Mouse (Mus musculus) kidney, postnatal 0 days (tissue): Measurements from ENCODE around the gene 2310011J03Rik. TPM values are rescaled to one million over a fixed set of nuclear protein-coding genes. Genes with fewer than 3 reads are reported as not detected.

Experiments
- ATAC-seq: fragments of 200-750 bp; cut with Nextera tagmentation; replicated peaks from 2 replicates; pipeline ENCODE4 v1.8.0; 2017; ENCODE audit warnings: low read depth, moderate number of reproducible peaks, moderate TSS enrichment, moderate library complexity; ENCODE audit not compliant: low FRiP score
- DNase-seq: peaks from one replicate; pipeline ENCODE4 v3.0.0-alpha.2; 2016; ENCODE audit warnings: low spot score
- H3K27ac ChIP-seq: fragments of 300-500 bp; sonication (generic); 2 replicates; pipeline ENCODE4 v1.5.1; 2014; ENCODE audit warnings: mild to moderate bottlenecking
- H3K27me3 ChIP-seq: fragments of 300-500 bp; sonication (generic); 2 replicates; pipeline ENCODE4 v1.6.1; 2014; ENCODE audit warnings: low read length, mixed read lengths; ENCODE audit not compliant: insufficient read depth
- H3K36me3 ChIP-seq: fragments of 300-500 bp; sonication (generic); 2 replicates; pipeline ENCODE4 v1.6.1; 2014; ENCODE audit warnings: low read length, mixed read lengths; ENCODE audit not compliant: insufficient read depth
- H3K4me1 ChIP-seq: fragments of 300-500 bp; sonication (generic); replicated peaks from 2 replicates; pipeline ENCODE4 v1.6.1; 2014; ENCODE audit warnings: antibody characterized with exemption, low read length, mixed read lengths; ENCODE audit not compliant: insufficient read depth
- H3K4me2 ChIP-seq: fragments of 300-500 bp; sonication (generic); 2 replicates; pipeline ENCODE4 v1.6.1; 2014; ENCODE audit warnings: mild to moderate bottlenecking, low read length, moderate library complexity, mixed read lengths
- H3K4me3 ChIP-seq: fragments of 300-500 bp; sonication (generic); replicated peaks from 2 replicates; pipeline ENCODE4 v1.5.1; 2014; ENCODE audit warnings: low read depth, low read length
- H3K9ac ChIP-seq: fragments of 300-500 bp; sonication (generic); 2 replicates; pipeline ENCODE4 v1.6.1; 2014; ENCODE audit warnings: low read depth, low read length
- H3K9me3 ChIP-seq: fragments of 300-500 bp; sonication (generic); replicated peaks from 2 replicates; pipeline ENCODE4 v1.6.1; 2016; ENCODE audit warnings: low read length, inconsistent platforms, mixed read lengths
- CTCF ChIP-seq: IDR thresholded peaks from 2 replicates; pipeline ENCODE4 v1.5.1; 2016; ENCODE audit warnings: antibody characterized with exemption, low read depth, mild to moderate bottlenecking, moderate library complexity
- WGBS: fragments of 180-500 bp; shearing (Covaris S2); extraction: QIAGEN DNeasy Blood & Tissue Kit; methylation state at CpG from one replicate; pipeline ENCODE4 v1.1.7; 2014; 5-methylcytosine and 5-hydroxymethylcytosine counted together
- microRNA-seq: library from miRNA; unstranded; fragments of <30 nt; microRNA quantifications from one replicate; pipeline ENCODE4, GENCODE M21; 2016
- polyA plus RNA-seq: library from polyadenylated mRNA; unstranded; fragments of >200 nt; fragmentation: Nextera tagmentation; extraction: Ambion mirVana; gene quantifications from 2 replicates; pipeline ENCODE4 v1.2.1, GENCODE M21; 2015

Gene 2310011J03Rik
- polyA plus RNA-seq, 1 experiment from 2014 or later = 52.2 TPM

- peaks cover 23% of the 10 kb centered on the region for H3K36me3 ChIP-seq
- ATAC-seq (no peak), DNase-seq (no peak)
- H3K27ac ChIP-seq = no peak overlapping the region; the same call in 1 of the 2 replicates
- H3K9ac ChIP-seq = 0 out of 2 replicates have a peak overlapping the region, but pooled peaks have one; percentile 8
- no peak overlapping the region for H3K4me2 ChIP-seq
- H3K27me3 ChIP-seq = no peaks in the 10 kb centered on the region
- H3K4me1 ChIP-seq = peaks cover 15% of the 10 kb centered on the region
- H3K4me3 ChIP-seq = no peak overlapping the region
- WGBS = 87% methylated on average over 8 of the region's 8 CpGs
- no peak for TF ChIP-seq CTCF
- no peaks in the 10 kb centered on the region for H3K9me3 ChIP-seq
These were observed 48.3 kb downstream of the 2310011J03Rik start for GRCm38 (mm10) chr10:80271870-80272585.

GRCm38 (mm10) chr10:80271186-80271843 lies 49.0 kb downstream of the 2310011J03Rik start:
- no peak overlapping the region for H3K27ac ChIP-seq
- WGBS = 80% methylated on average over 5 of the region's 5 CpGs
- H3K36me3 ChIP-seq = peaks cover 18% of the 10 kb centered on the region
- no peak overlapping the region for H3K9ac ChIP-seq
- H3K27me3 ChIP-seq = no peaks in the 10 kb centered on the region
- peaks cover 18% of the 10 kb centered on the region for H3K4me1 ChIP-seq
- no peaks in the 10 kb centered on the region for H3K9me3 ChIP-seq
- no peak for TF ChIP-seq CTCF
- ATAC-seq (no peak), DNase-seq (no peak)
- H3K4me2 ChIP-seq = no peak overlapping the region
- H3K4me3 ChIP-seq = no peak overlapping the region

GRCm38 (mm10) chr10:80270734-80271181 lies 49.6 kb downstream of the 2310011J03Rik start:
- peaks cover 23% of the 10 kb centered on the region for H3K4me1 ChIP-seq

GRCm38 (mm10) chr10:80270099-80270498 lies 50.2 kb downstream of the 2310011J03Rik start:
- peaks cover 14% of the 10 kb centered on the region; the same call in 1 of the 2 replicates for H3K36me3 ChIP-seq
- H3K27ac ChIP-seq = no peak overlapping the region
- H3K4me2 ChIP-seq = no peak overlapping the region
- DNase-seq (no peak), ATAC-seq (no peak)
- TF ChIP-seq CTCF = no peak
- no peaks in the 10 kb centered on the region for H3K27me3 ChIP-seq
- H3K9me3 ChIP-seq = no peaks in the 10 kb centered on the region
- WGBS = 93% methylated on average over 2 of the region's 2 CpGs
- no peak overlapping the region for H3K9ac ChIP-seq
- H3K4me1 ChIP-seq = peaks cover 23% of the 10 kb centered on the region
- H3K4me3 ChIP-seq = no peak overlapping the region

More at GRCm38 (mm10) chr10:80270734-80271181, 49.6 kb downstream of the 2310011J03Rik start:
- WGBS = 71% methylated on average over 6 of the region's 6 CpGs
- Histone ChIP-seq H3K27me3 (no peaks in the 10 kb centered on the region), H3K4me2 (no peak overlapping the region), H3K27ac (no peak overlapping the region), H3K4me3 (no peak overlapping the region), H3K9me3 (no peaks in the 10 kb centered on the region), H3K36me3 (peaks cover 14% of the 10 kb centered on the region; the same call in 1 of the 2 replicates), H3K9ac (no peak overlapping the region)
- ATAC-seq (peak; percentile 37; the same call in 1 of the 2 replicates), DNase-seq (no peak)
- TF ChIP-seq CTCF = no peak

Small RNA genes within 50 kb of the gene (microRNA-seq; reads per million reads assigned to microRNA genes)
- 0.80 reads per million for gene Mir6911

Other genes with a start within 250 kb of the 2310011J03Rik start
- gene Sbno2, start 215.0 kb downstream of the 2310011J03Rik start, polyA plus RNA-seq = 9.6 and 10.5 TPM in 2 replicates
- gene Stk11, start 204.7 kb downstream of the 2310011J03Rik start, polyA plus RNA-seq = 14.2 and 15.1 TPM in 2 replicates
- 936 and 986 TPM in 2 replicates for gene Atp5d, start 181.9 kb downstream of the 2310011J03Rik start, polyA plus RNA-seq
- 4.7 and 6.4 TPM in 2 replicates for gene Cbarp, start 179.7 kb downstream of the 2310011J03Rik start, polyA plus RNA-seq
- gene Midn, start 172.3 kb downstream of the 2310011J03Rik start, polyA plus RNA-seq = 13.7 and 18.6 TPM in 2 replicates
- gene Cirbp, start 154.6 kb downstream of the 2310011J03Rik start, polyA plus RNA-seq = 290 and 317 TPM in 2 replicates
- gene 1600002K03Rik, start 147.6 kb downstream of the 2310011J03Rik start, polyA plus RNA-seq = 9.3 and 11.0 TPM in 2 replicates
- 10.2 and 10.5 TPM in 2 replicates for gene Efna2, start 141.1 kb downstream of the 2310011J03Rik start, polyA plus RNA-seq
- 44.2 and 52.7 TPM in 2 replicates for gene Mum1, start 94.1 kb downstream of the 2310011J03Rik start, polyA plus RNA-seq
- 537 and 556 TPM in 2 replicates for gene Ndufs7, start 71.4 kb downstream of the 2310011J03Rik start, polyA plus RNA-seq
- 25.5 and 26.0 TPM in 2 replicates for gene Gamt, start 59.5 kb downstream of the 2310011J03Rik start, polyA plus RNA-seq
- gene Dazap1, start 59.1 kb downstream of the 2310011J03Rik start, polyA plus RNA-seq = 43.7 and 44.6 TPM in 2 replicates
- gene Rps15, start 28.1 kb downstream of the 2310011J03Rik start, polyA plus RNA-seq = 974 and 1,069 TPM in 2 replicates
- gene Apc2, start 24.6 kb downstream of the 2310011J03Rik start, polyA plus RNA-seq = 0.51 and 0.86 TPM in 2 replicates
- gene Pcsk4, start 9.0 kb upstream of the 2310011J03Rik start, polyA plus RNA-seq = 5.4 and 5.9 TPM in 2 replicates
- 11.7 and 12.1 TPM in 2 replicates for gene Reep6, start 9.4 kb upstream of the 2310011J03Rik start, polyA plus RNA-seq
- 3.0 and 3.2 TPM in 2 replicates for gene Adamtsl5, start 27.9 kb upstream of the 2310011J03Rik start, polyA plus RNA-seq
- 0.51 and 1.0 TPM in 2 replicates for gene Plk5, start 35.9 kb upstream of the 2310011J03Rik start, polyA plus RNA-seq
- gene Mex3d, start 67.1 kb upstream of the 2310011J03Rik start, polyA plus RNA-seq = 6.6 and 7.8 TPM in 2 replicates
- 163 and 165 TPM in 2 replicates for gene Mbd3, start 79.0 kb upstream of the 2310011J03Rik start, polyA plus RNA-seq
- gene Uqcr11, start 86.3 kb upstream of the 2310011J03Rik start, polyA plus RNA-seq = 1,117 and 1,253 TPM in 2 replicates
- 76.4 and 83.7 TPM in 2 replicates for gene Tcf3, start 113.1 kb upstream of the 2310011J03Rik start, polyA plus RNA-seq
- gene Onecut3, start 174.3 kb upstream of the 2310011J03Rik start, polyA plus RNA-seq = not detected in 2 replicates
- 0.09 and 0.16 TPM in 2 replicates for gene Atp8b3, start 218.6 kb upstream of the 2310011J03Rik start, polyA plus RNA-seq
- gene Rexo1, start 241.0 kb upstream of the 2310011J03Rik start, polyA plus RNA-seq = 16.8 and 17.3 TPM in 2 replicates